Mouse (Mus musculus): ENCODE data around the gene Fgfr2.

GRCm38 (mm10) chr7:130958551-130958950, 2164.6 kb downstream of the Fgfr2 start:
- TF ChIP-seq MAX (IDR thresholded peaks at IDR 0.05; ENCODE audit: low read depth) (no peak), USF1 (IDR thresholded peaks at IDR 0.05; ENCODE audit: low read depth) (no peak), MYOD1 (IDR thresholded peaks at IDR 0.05; ENCODE audit: control insufficient read depth in 1 of 3, insufficient read length in 2 of 3, low read depth in 2 of 3) (no peak), POLR2A (IDR thresholded peaks at IDR 0.05; ENCODE audit: insufficient read length, low read depth) (no peak), E2F4 (IDR thresholded peaks at IDR 0.05; ENCODE audit: insufficient read depth) (no peak), TCF12 (IDR thresholded peaks at IDR 0.05; ENCODE audit: insufficient read depth, poor library complexity, severe bottlenecking) (no peak), POLR2AphosphoS2 (IDR thresholded peaks at IDR 0.05; ENCODE audit: insufficient read length, low read depth) (no peak), MYOG (IDR thresholded peaks at IDR 0.05; ENCODE audit: control insufficient read depth in 1 of 3, insufficient read depth in 1 of 3, insufficient read length in 2 of 3, low read depth in 2 of 3) (no peak)
